Mouse (Mus musculus) layer of hippocampus, adult 2 months (tissue): Measurements from ENCODE around the gene Chrna4. TPM values are rescaled to one million over a fixed set of nuclear protein-coding genes. Genes with fewer than 3 reads are reported as not detected.
A peak's percentile ranks its signal among the peaks of the same experiment; 100 is the strongest.

Experiments used
- DNase-seq, 2 experiments: peaks; one replicate each; pipeline ENCODE4 v3.0.0; 2022; ENCODE audit warnings: low spot score in 2 of 2
- H3K27ac ChIP-seq: fragments of 200-600 bp; 2 replicates; pipeline ENCODE4 v1.8.1; 2022
- H3K4me3 ChIP-seq: fragments of 200-600 bp; 2 replicates; pipeline ENCODE4 v1.8.1; 2022; ENCODE audit warnings: mild to moderate bottlenecking
- CTCF ChIP-seq: fragments of 200-600 bp; conservative IDR thresholded peaks from 2 replicates; pipeline ENCODE4 v1.8.1; 2022; ENCODE audit warnings: antibody characterized with exemption, mild to moderate bottlenecking, moderate library complexity
- total RNA-seq, 2 experiments: library from RNA; stranded (reverse); gene quantifications; 2 replicates each; pipeline ENCODE4 v1.2.3; 2021

Gene Chrna4
- total RNA-seq, 2 experiments from 2014 or later: 14.1 to 15.7 TPM

GRCm38 (mm10) chr2:181032407-181032806 lies 10.9 kb downstream of the Chrna4 start:
- peak; percentile 72 for TF ChIP-seq CTCF
- peak; percentile 29 to 33 for DNase-seq

GRCm38 (mm10) chr2:181031406-181031934 lies 11.9 kb downstream of the Chrna4 start:
- peak; percentile 31 to 44 for DNase-seq
- no peak overlapping the region for H3K4me3 ChIP-seq
- peak; percentile 60 for TF ChIP-seq CTCF
- H3K27ac ChIP-seq: peak overlapping the region; percentile 79

More at GRCm38 (mm10) chr2:181032407-181032806, 10.9 kb downstream of the Chrna4 start:
- Histone ChIP-seq H3K27ac (peak overlapping the region; percentile 79; the same call in 1 of the 2 replicates), H3K4me3 (no peak overlapping the region)

GRCm38 (mm10) chr2:181008339-181008738 lies 35.0 kb downstream of the Chrna4 start:
- H3K27ac ChIP-seq: no peak overlapping the region
- H3K4me3 ChIP-seq: no peak overlapping the region
- TF ChIP-seq CTCF: no peak
- no peak for DNase-seq

GRCm38 (mm10) chr2:181007054-181007453 lies 36.3 kb downstream of the Chrna4 start:
- Histone ChIP-seq H3K27ac (no peak overlapping the region), H3K4me3 (no peak overlapping the region)
- TF ChIP-seq CTCF: no peak
- DNase-seq: no peak

GRCm38 (mm10) chr2:180996905-180997304 lies 46.4 kb downstream of the Chrna4 start:
- Histone ChIP-seq H3K27ac (peak overlapping the region; percentile 58), H3K4me3 (no peak overlapping the region)
- DNase-seq: peak in 1 of 2 experiments; percentile 39
- no peak for TF ChIP-seq CTCF

GRCm38 (mm10) chr2:180996436-180996835 lies 46.9 kb downstream of the Chrna4 start:
- Histone ChIP-seq H3K27ac (peak overlapping the region; percentile 58), H3K4me3 (no peak overlapping the region)

GRCm38 (mm10) chr2:180995457-180995856 lies 47.9 kb downstream of the Chrna4 start:
- Histone ChIP-seq H3K27ac (no peak overlapping the region), H3K4me3 (no peak overlapping the region)
- DNase-seq: no peak
- TF ChIP-seq CTCF: no peak

More at GRCm38 (mm10) chr2:180996436-180996835, 46.9 kb downstream of the Chrna4 start:
- peak; percentile 45 to 58 for DNase-seq
- peak; percentile 89 for TF ChIP-seq CTCF

- no peak for DNase-seq
- no peak for TF ChIP-seq CTCF
- Histone ChIP-seq H3K4me3 (no peak overlapping the region), H3K27ac (no peak overlapping the region)
Observed at GRCm38 (mm10) chr2:180994360-180994759, 49.0 kb downstream of the Chrna4 start.

GRCm38 (mm10) chr2:180990347-180990746 lies 53.0 kb downstream of the Chrna4 start:
- H3K4me3 ChIP-seq: no peak overlapping the region
- no peak for TF ChIP-seq CTCF
- H3K27ac ChIP-seq: no peak overlapping the region
- DNase-seq: no peak

GRCm38 (mm10) chr2:180988948-180989347 lies 54.4 kb downstream of the Chrna4 start:
- H3K27ac ChIP-seq: no peak overlapping the region
- no peak overlapping the region for H3K4me3 ChIP-seq
- no peak for TF ChIP-seq CTCF
- no peak for DNase-seq

GRCm38 (mm10) chr2:180988347-180988913 lies 54.9 kb downstream of the Chrna4 start:
- no peak for DNase-seq

GRCm38 (mm10) chr2:180987432-180988030 lies 55.8 kb downstream of the Chrna4 start:
- no peak for DNase-seq
- TF ChIP-seq CTCF: no peak
- H3K27ac ChIP-seq: 0 out of 2 replicates have a peak overlapping the region, but pooled peaks have one; percentile 32

More at GRCm38 (mm10) chr2:180988347-180988913, 54.9 kb downstream of the Chrna4 start:
- TF ChIP-seq CTCF: no peak
- Histone ChIP-seq H3K4me3 (no peak overlapping the region), H3K27ac (0 out of 2 replicates have a peak overlapping the region, but pooled peaks have one; percentile 32)

GRCm38 (mm10) chr2:180987001-180987400 lies 56.3 kb downstream of the Chrna4 start:
- Histone ChIP-seq H3K27ac (no peak overlapping the region), H3K4me3 (no peak overlapping the region)
- DNase-seq: no peak
- no peak for TF ChIP-seq CTCF

More at GRCm38 (mm10) chr2:180987432-180988030, 55.8 kb downstream of the Chrna4 start:
- no peak overlapping the region for H3K4me3 ChIP-seq
